ENCODE assay signal across 10 mouse cellular contexts in the genomic region with DNA sequence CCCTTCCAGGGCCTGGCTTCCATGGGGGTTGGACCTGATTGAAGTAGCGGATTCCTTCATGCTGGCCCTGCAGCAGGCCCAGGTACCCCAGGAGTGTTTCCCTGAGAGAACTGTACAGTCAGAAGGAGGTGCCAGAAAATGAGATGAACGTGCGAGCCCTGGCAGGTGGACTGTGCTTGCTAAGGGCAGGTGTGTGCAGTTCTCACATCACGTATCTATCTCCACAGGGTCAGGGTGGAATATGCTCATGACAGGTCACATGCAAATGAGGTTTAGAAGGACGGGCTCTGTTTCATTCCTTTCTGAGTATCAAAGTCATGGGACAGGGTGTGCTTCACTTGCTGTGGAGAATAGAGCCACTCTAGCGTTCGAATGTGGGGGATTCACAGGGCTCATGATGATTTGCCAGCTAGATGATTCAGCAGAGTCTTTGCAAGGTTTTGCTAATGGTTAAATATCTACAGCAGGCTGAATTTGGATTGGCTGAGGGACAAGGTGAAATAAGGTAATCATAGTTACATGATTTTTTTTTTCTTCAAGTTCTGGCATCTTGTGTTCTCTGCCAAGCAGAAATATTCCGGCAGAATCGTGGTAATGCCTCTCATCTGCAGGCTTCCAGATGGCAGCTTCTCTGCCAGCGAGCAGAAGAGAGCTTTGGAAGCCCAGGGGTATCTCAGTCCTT. TPM values are rescaled to one million over a fixed set of nuclear protein-coding genes. Genes with fewer than 3 reads are reported as not detected.
DNase-seq lines count a peak whose midpoint lies in the region; ATAC-seq and TF ChIP-seq lines count a peak whose summit lies in the region.
"Had no signal": no experiment of that assay in that cellular context is flagged by ENCODE, and none has a peak within 500 bp of the region (broad histone marks: within the 10 kb centered on the region; RNA-seq: fewer than 3 reads in every experiment).

No protein-coding gene starts in this region.

- H3K27ac ChIP-seq in stomach, embryonic 15.5 days: peak overlapping the region; percentile 67
- H3K27ac ChIP-seq in stomach, postnatal 0 days (replicated peaks): no peak overlapping the region
- H3K27ac ChIP-seq: heart, embryonic 10.5 days had no signal

- no peak for TF ChIP-seq CTCF in stomach, postnatal 0 days (IDR thresholded peaks at IDR 0.05; ENCODE audit: low read depth)

- no peak overlapping the region for H3K4me2 ChIP-seq in stomach, embryonic 15.5 days
- no peak overlapping the region for H3K4me2 ChIP-seq in stomach, postnatal 0 days (replicated peaks; ENCODE audit: low read depth)

- TF ChIP-seq EP300 in stomach, postnatal 0 days (optimal IDR thresholded peaks at IDR 0.05): no peak

- no peak overlapping the region for H3K4me3 ChIP-seq in stomach, embryonic 15.5 days (replicated peaks)
- no peak overlapping the region for H3K4me3 ChIP-seq in stomach, postnatal 0 days (ENCODE audit: low read depth, low read length)
- H3K4me3 ChIP-seq: heart, embryonic 10.5 days had no signal

- H3K9ac ChIP-seq in stomach, embryonic 15.5 days: no peak overlapping the region
- H3K9ac ChIP-seq in stomach, postnatal 0 days (ENCODE audit: low read length): no peak overlapping the region

- H3K27me3 ChIP-seq in stomach, embryonic 15.5 days (replicated peaks): no peaks in the 10 kb centered on the region
- no peaks in the 10 kb centered on the region for H3K27me3 ChIP-seq in stomach, postnatal 0 days (ENCODE audit: control insufficient read depth, insufficient read depth, low read length)

- no peaks in the 10 kb centered on the region for H3K36me3 ChIP-seq in stomach, embryonic 15.5 days
- H3K36me3 ChIP-seq in stomach, postnatal 0 days (ENCODE audit: control insufficient read depth, insufficient read depth, low read length): no peaks in the 10 kb centered on the region
- H3K36me3 ChIP-seq: heart, embryonic 10.5 days had no signal

- 76% methylated on average over 10 of the region's 10 CpGs for WGBS in stomach, embryonic 15.5 days
- whole genome bisulfite sequencing in stomach, postnatal 0 days: 70% methylated on average over 10 of the region's 10 CpGs

- peak; percentile 62 for DNase-seq in cerebellum, adult 9-10 months
- DNase-seq in cerebellum, postnatal 25 days: no peak
- DNase-seq in layer of hippocampus, adult 11-12 months (ENCODE audit: low spot score): peak; percentile 59
- DNase-seq in layer of hippocampus, postnatal 25 days (ENCODE audit: extremely low spot score in 1 of 2, low spot score in 1 of 2): no peak
- DNase-seq in stomach, postnatal 0 days (ENCODE audit: low spot score): no peak
- DNase-seq in testis, postnatal 14 days (ENCODE audit: low spot score): peak; percentile 46
- no peak for DNase-seq in T-cell, adult 2 months (ENCODE audit: low spot score)
- DNase-seq: lung, postnatal 36 days had no signal

- peaks cover 10% of the 10 kb centered on the region for H3K4me1 ChIP-seq in stomach, embryonic 15.5 days
- H3K4me1 ChIP-seq in stomach, postnatal 0 days (replicated peaks; ENCODE audit: control insufficient read depth, insufficient read depth): no peaks in the 10 kb centered on the region

- ATAC-seq in stomach, embryonic 15.5 days (ENCODE audit: insufficient read depth, low FRiP score, low read depth): peak; percentile 66; the same call in 1 of the 2 replicates
- ATAC-seq in stomach, postnatal 0 days (ENCODE audit: low FRiP score, low TSS enrichment): no peak

- H3K9me3 ChIP-seq in stomach, embryonic 15.5 days: no peaks in the 10 kb centered on the region
- H3K9me3 ChIP-seq in stomach, postnatal 0 days (ENCODE audit: control insufficient read depth, low read length): no peaks in the 10 kb centered on the region
- H3K9me3 ChIP-seq: heart, embryonic 10.5 days had no signal

RNA-seq across cellular contexts. Expression of a gene that starts 28.8 kb away (rescaled TPM):
- total RNA-seq in layer of hippocampus, postnatal 25 days (2021): 100 to 1,000 TPM; 201 to 205 TPM
- 34.9 and 37.0 TPM in 2 replicates for polyA plus RNA-seq in stomach, embryonic 15.5 days (2015; fragmentation: Nextera tagmentation; extraction: Ambion mirVana)
- 21.9 and 22.3 TPM in 2 replicates for polyA plus RNA-seq in stomach, postnatal 0 days (2015; fragmentation: Nextera tagmentation; extraction: Ambion mirVana)

Comparison
In these comparisons a context has a peak if more than half of its experiments do, and no peak if none do; other contexts are left out.
1. DNase-seq: peak in cerebellum, adult 9-10 months (single experiment), layer of hippocampus, adult 11-12 months (single experiment) and testis, postnatal 14 days (single experiment); none in cerebellum, postnatal 25 days (0 of 2), layer of hippocampus, postnatal 25 days (0 of 2), stomach, postnatal 0 days (single experiment) and T-cell, adult 2 months (single experiment).